Comparison of ENCODE assay signal across 24 mouse cellular contexts in the genomic region with DNA sequence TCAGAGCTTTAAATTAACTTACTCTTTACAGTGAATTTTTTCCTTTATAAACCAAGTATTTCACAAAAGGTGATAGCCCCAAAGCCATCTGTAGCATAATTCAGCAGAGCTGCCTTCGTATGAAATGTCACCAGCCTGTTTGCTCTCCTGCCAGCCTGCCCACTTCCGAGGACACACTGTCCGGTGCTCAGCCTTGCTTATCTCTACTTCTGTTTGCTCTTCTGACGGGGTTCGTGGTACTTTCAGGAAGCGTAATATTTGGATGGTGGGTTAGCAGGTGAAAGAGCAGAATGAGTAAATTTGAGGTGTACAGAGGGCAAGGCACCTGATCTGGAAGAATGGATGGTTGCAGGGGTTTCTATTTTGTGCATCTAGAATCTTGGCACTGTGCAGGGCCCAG. TPM values are rescaled to one million over a fixed set of nuclear protein-coding genes. Genes with fewer than 3 reads are reported as not detected.
A peak's percentile ranks its signal among the peaks of the same experiment; 100 is the strongest.
DNase-seq lines count a peak whose midpoint lies in the region; ATAC-seq and TF ChIP-seq lines count a peak whose summit lies in the region.
"Had no signal": no experiment of that assay in that cellular context is flagged by ENCODE, and none has a peak within 500 bp of the region (broad histone marks: within the 10 kb centered on the region; RNA-seq: fewer than 3 reads in every experiment).

No protein-coding gene starts in this region.

- no peak overlapping the region for H3K4me2 ChIP-seq in lung, embryonic 14.5 days
- H3K4me2 ChIP-seq in liver, postnatal 0 days (ENCODE audit: low read depth, low read length): no peak overlapping the region
- H3K4me2 ChIP-seq: embryonic facial prominence, embryonic 15.5 days; heart, embryonic 11.5 days; hindbrain, embryonic 12.5 days; intestine, embryonic 15.5 days; kidney, embryonic 15.5 days; neural tube, embryonic 15.5 days; stomach, embryonic 15.5 days had no signal

- no peaks in the 10 kb centered on the region for H3K79me2 ChIP-seq in liver, adult 2 months (ENCODE audit: control insufficient read depth, insufficient read depth, low read length)

- H3K9me3 ChIP-seq in lung, embryonic 14.5 days (ENCODE audit: low read depth, low read length): no peaks in the 10 kb centered on the region; the same call in 1 of the 2 replicates
- no peaks in the 10 kb centered on the region for H3K9me3 ChIP-seq in liver, postnatal 0 days (ENCODE audit: low read length)
- H3K9me3 ChIP-seq: embryonic facial prominence, embryonic 15.5 days; hindbrain, embryonic 12.5 days; intestine, embryonic 15.5 days; kidney, embryonic 15.5 days; neural tube, embryonic 15.5 days; stomach, embryonic 15.5 days had no signal

- TF ChIP-seq CTCF in lung, embryonic 14.5 days (IDR thresholded peaks at IDR 0.05; ENCODE audit: low read depth): no peak
- no peak for TF ChIP-seq CTCF in lung, adult 2 months (IDR thresholded peaks at IDR 0.05; ENCODE audit: insufficient read depth, low read length)
- no peak for TF ChIP-seq CTCF in liver, adult 2 months (IDR thresholded peaks at IDR 0.05; ENCODE audit: low read depth, low read length)
- TF ChIP-seq CTCF in liver, postnatal 0 days (IDR thresholded peaks at IDR 0.05; ENCODE audit: low read depth): no peak

- no peak for TF ChIP-seq POLR2A in lung, adult 2 months (IDR thresholded peaks at IDR 0.05; ENCODE audit: borderline replicate concordance, extremely low read depth, low read depth, low read length)
- TF ChIP-seq POLR2A in liver, adult 2 months (IDR thresholded peaks at IDR 0.05; ENCODE audit: extremely low read depth, insufficient read depth, low read length): no peak

- DNase-seq in lung, embryonic 14.5 days: no peak
- no peak for DNase-seq in lung, adult 2 months
- DNase-seq in adrenal gland, postnatal 36 days: peak; percentile 36 to 39
- peak; percentile 89 for DNase-seq in liver, adult 2 months (ENCODE audit: extremely low read depth, low read depth, low spot score)
- DNase-seq in liver, postnatal 0 days: peak; percentile 45
- DNase-seq in spleen, adult 12 weeks (ENCODE audit: low spot score): no peak
- no peak for DNase-seq in layer of hippocampus, adult 18-20 months (ENCODE audit: low spot score in 2 of 2)
- DNase-seq: cerebellum, postnatal 10 days; heart, postnatal 14 days; kidney, postnatal 4 days; right cerebral cortex, postnatal 14 days had no signal

- 0 out of 2 replicates have a peak overlapping the region, but pooled peaks have one; percentile 5 for H3K27ac ChIP-seq in lung, embryonic 14.5 days (ENCODE audit: low read depth)
- no peak overlapping the region for H3K27ac ChIP-seq in liver, adult 2 months (replicated peaks; ENCODE audit: insufficient read depth, low read depth, low read length)
- H3K27ac ChIP-seq in liver, postnatal 0 days (ENCODE audit: low read depth): peak overlapping the region; percentile 89
- H3K27ac ChIP-seq: embryonic facial prominence, embryonic 15.5 days; hindbrain, embryonic 12.5 days; intestine, embryonic 15.5 days; kidney, embryonic 15.5 days; neural tube, embryonic 15.5 days; stomach, embryonic 15.5 days had no signal

- H3K4me1 ChIP-seq in lung, embryonic 14.5 days (ENCODE audit: insufficient read depth): no peaks in the 10 kb centered on the region; the same call in 1 of the 2 replicates
- H3K4me1 ChIP-seq in lung, adult 2 months (ENCODE audit: control insufficient read depth, insufficient read depth, low read length): no peaks in the 10 kb centered on the region
- H3K4me1 ChIP-seq in liver, adult 2 months (ENCODE audit: control insufficient read depth, insufficient read depth, low read length): peaks cover 3% of the 10 kb centered on the region
- peaks cover 2% of the 10 kb centered on the region; the same call in 1 of the 2 replicates for H3K4me1 ChIP-seq in liver, postnatal 0 days (ENCODE audit: insufficient read depth)
- H3K4me1 ChIP-seq: embryonic facial prominence, embryonic 15.5 days; hindbrain, embryonic 12.5 days; intestine, embryonic 15.5 days; kidney, embryonic 15.5 days; neural tube, embryonic 15.5 days; stomach, embryonic 15.5 days had no signal

- H3K4me3 ChIP-seq in lung, embryonic 14.5 days (ENCODE audit: low read depth, low read length): no peak overlapping the region
- no peak overlapping the region for H3K4me3 ChIP-seq in lung, adult 2 months (replicated peaks; ENCODE audit: extremely low read depth, low read depth, low read length)
- H3K4me3 ChIP-seq in liver, adult 2 months (ENCODE audit: insufficient read depth, low read depth, low read length): no peak overlapping the region
- no peak overlapping the region for H3K4me3 ChIP-seq in liver, postnatal 0 days (ENCODE audit: low read depth, low read length)
- H3K4me3 ChIP-seq: embryonic facial prominence, embryonic 15.5 days; hindbrain, embryonic 12.5 days; intestine, embryonic 15.5 days; kidney, embryonic 15.5 days; neural tube, embryonic 15.5 days; stomach, embryonic 15.5 days had no signal

- TF ChIP-seq EP300 in liver, postnatal 0 days (IDR thresholded peaks at IDR 0.05; ENCODE audit: low read depth): peak; percentile 80; the same call in 1 of the 2 replicates

- H3K9ac ChIP-seq in lung, embryonic 14.5 days: no peak overlapping the region
- H3K9ac ChIP-seq in liver, adult 2 months (ENCODE audit: low read depth, low read length): no peak overlapping the region
- no peak overlapping the region for H3K9ac ChIP-seq in liver, postnatal 0 days (replicated peaks)
- H3K9ac ChIP-seq: embryonic facial prominence, embryonic 15.5 days; hindbrain, embryonic 12.5 days; intestine, embryonic 15.5 days; kidney, embryonic 15.5 days; neural tube, embryonic 15.5 days; stomach, embryonic 15.5 days had no signal

- ATAC-seq in lung, embryonic 14.5 days (ENCODE audit: insufficient read depth): no peak
- peak; percentile 98 for ATAC-seq in liver, postnatal 0 days
- ATAC-seq: forebrain, embryonic 16.5 days; intestine, embryonic 15.5 days; midbrain, embryonic 16.5 days had no signal

- no peaks in the 10 kb centered on the region for H3K36me3 ChIP-seq in lung, embryonic 14.5 days (ENCODE audit: insufficient read depth)
- no peaks in the 10 kb centered on the region for H3K36me3 ChIP-seq in liver, adult 2 months (ENCODE audit: control insufficient read depth, insufficient read depth, low read length)
- no peaks in the 10 kb centered on the region for H3K36me3 ChIP-seq in liver, postnatal 0 days (replicated peaks; ENCODE audit: insufficient read depth, low read length)
- H3K36me3 ChIP-seq: embryonic facial prominence, embryonic 15.5 days; hindbrain, embryonic 12.5 days; intestine, embryonic 15.5 days; kidney, embryonic 15.5 days; neural tube, embryonic 15.5 days; stomach, embryonic 15.5 days had no signal

- WGBS in lung, embryonic 14.5 days: 41% methylated on average over 6 of the region's 6 CpGs
- 49% methylated on average over 6 of the region's 6 CpGs for WGBS in lung, adult 2 months
- 10% methylated on average over 6 of the region's 6 CpGs for WGBS in liver, adult 2 months
- 15% methylated on average over 6 of the region's 6 CpGs for WGBS in liver, postnatal 0 days (ENCODE audit: insufficient replicate concordance)

- H3K27me3 ChIP-seq in lung, embryonic 14.5 days (ENCODE audit: insufficient read depth, low read length): no peaks in the 10 kb centered on the region
- H3K27me3 ChIP-seq in liver, adult 2 months (ENCODE audit: control insufficient read depth, insufficient read depth, low read length): no peaks in the 10 kb centered on the region
- H3K27me3 ChIP-seq in liver, postnatal 0 days (ENCODE audit: insufficient read depth, low read length): no peaks in the 10 kb centered on the region
- H3K27me3 ChIP-seq: embryonic facial prominence, embryonic 15.5 days; hindbrain, embryonic 12.5 days; intestine, embryonic 15.5 days; kidney, embryonic 15.5 days; neural tube, embryonic 15.5 days; stomach, embryonic 15.5 days had no signal

RNA-seq across cellular contexts. Expression of a gene that starts 5.6 kb away (rescaled TPM):
- polyA plus RNA-seq in lung, embryonic 14.5 days (2014; fragmentation: Nextera tagmentation; extraction: Ambion mirVana): not detected in 2 replicates
- polyA plus RNA-seq in lung, adult 2 months (2012; rRNA removed): 0.12 and 0.26 TPM in 2 replicates
- not detected for total RNA-seq in adrenal gland, postnatal 36 days (2021)
- total RNA-seq in liver, adult 2 months (2014; rRNA removed): not detected in 2 replicates
- polyA plus RNA-seq in liver, adult 2 months (2012; rRNA removed): not detected in 2 replicates
- polyA plus RNA-seq in liver, postnatal 0 days (2015; fragmentation: Nextera tagmentation; extraction: Ambion mirVana): 0.59 TPM in 1 of 2 replicates, not detected in the other
- not detected for total RNA-seq in layer of hippocampus, adult 18-20 months (2021)
- total RNA-seq: gastrocnemius, postnatal 4 days; heart, postnatal 14 days; layer of hippocampus, postnatal 10 days; left cerebral cortex, adult 8-10 months had no signal
- polyA plus RNA-seq: embryonic facial prominence, embryonic 15.5 days; forebrain, embryonic 16.5 days; heart, embryonic 11.5 days; hindbrain, embryonic 12.5 days; intestine, embryonic 15.5 days; kidney, embryonic 15.5 days; limb, embryonic 11.5 days; midbrain, embryonic 16.5 days; neural tube, embryonic 15.5 days; stomach, embryonic 15.5 days had no signal

Comparison
In these comparisons a context has a peak if more than half of its experiments do, and no peak if none do; other contexts are left out.
1. DNase-seq: peak in adrenal gland, postnatal 36 days (2 of 2), liver, adult 2 months (single experiment) and liver, postnatal 0 days (single experiment); none in lung, embryonic 14.5 days (single experiment), lung, adult 2 months (single experiment), spleen, adult 12 weeks (single experiment) and layer of hippocampus, adult 18-20 months (0 of 2).